Mouse (Mus musculus) embryonic facial prominence, embryonic 14.5 days (tissue): ENCODE measurements at regions not wholly inside any gene's neighbourhood (a gene's known extent, or its start where the extent isn't known, plus 50 kb on each side); places are given as distances from the start of the nearest gene placed in this dataset.

Source experiments
- ATAC-seq: fragments of 200-750 bp; cut with Nextera tagmentation; 2 replicates; pipeline ENCODE4 v1.8.0; 2017; ENCODE audit warnings: low read depth, moderate number of reproducible peaks, moderate TSS enrichment
- DNase-seq: peaks from one replicate; pipeline ENCODE4 v3.0.0-alpha.2; 2015; ENCODE audit warnings: low spot score
- H3K27ac ChIP-seq: fragments of 300-500 bp; sonication (generic); replicated peaks from 2 replicates; pipeline ENCODE4 v1.5.1; 2014; ENCODE audit warnings: low read depth, mild to moderate bottlenecking, low read length, moderate library complexity
- H3K27me3 ChIP-seq: fragments of 300-500 bp; sonication (generic); replicated peaks from 2 replicates; pipeline ENCODE4 v1.6.1; 2014; ENCODE audit warnings: low read length; ENCODE audit not compliant: control insufficient read depth, insufficient read depth
- H3K36me3 ChIP-seq: fragments of 300-500 bp; sonication (generic); 2 replicates; pipeline ENCODE4 v1.6.1; 2014; ENCODE audit warnings: low read length, mixed read lengths; ENCODE audit not compliant: control insufficient read depth, insufficient read depth
- H3K4me1 ChIP-seq: fragments of 300-500 bp; sonication (generic); 2 replicates; pipeline ENCODE4 v1.6.1; 2014; ENCODE audit warnings: antibody characterized with exemption, low read length; ENCODE audit not compliant: control insufficient read depth, insufficient read depth
- H3K4me2 ChIP-seq: fragments of 300-500 bp; sonication (generic); 2 replicates; pipeline ENCODE4 v1.6.1; 2014; ENCODE audit warnings: low read depth, mild to moderate bottlenecking, low read length, moderate library complexity, mixed read lengths
- H3K4me3 ChIP-seq: fragments of 300-500 bp; sonication (generic); 2 replicates; pipeline ENCODE4 v1.5.1; 2014; ENCODE audit warnings: low read depth, mild to moderate bottlenecking, low read length
- H3K9ac ChIP-seq: fragments of 300-500 bp; sonication (generic); 2 replicates; pipeline ENCODE4 v1.6.1; 2014; ENCODE audit warnings: low read depth, mild to moderate bottlenecking, low read length, moderate library complexity, mixed read lengths
- H3K9me3 ChIP-seq: fragments of 300-500 bp; sonication (generic); 2 replicates; pipeline ENCODE4 v1.6.1; 2016; ENCODE audit warnings: low read length; ENCODE audit not compliant: control insufficient read depth
- WGBS: fragments of 180-500 bp; shearing (Covaris S2); extraction: QIAGEN DNeasy Blood & Tissue Kit; methylation state at CpG from one replicate; pipeline ENCODE4 v1.1.7; 2014; 5-methylcytosine and 5-hydroxymethylcytosine counted together

GRCm38 (mm10) chr7:40214395-40214794 is 683.7 kb upstream of the Vstm2b start:
- no peak overlapping the region for H3K9ac ChIP-seq
- DNase-seq (no peak), ATAC-seq (no peak)
- no peaks in the 10 kb centered on the region for H3K36me3 ChIP-seq
- H3K27me3 ChIP-seq = no peaks in the 10 kb centered on the region
- no peaks in the 10 kb centered on the region for H3K9me3 ChIP-seq
- no peak overlapping the region for H3K4me2 ChIP-seq
- H3K27ac ChIP-seq = no peak overlapping the region
- H3K4me3 ChIP-seq = no peak overlapping the region
- H3K4me1 ChIP-seq = no peaks in the 10 kb centered on the region
- WGBS = 55% methylated on average over 4 of the region's 4 CpGs

GRCm38 (mm10) chr7:40215271-40215670 is 682.9 kb upstream of the Vstm2b start:
- no peak for ATAC-seq
- Histone ChIP-seq H3K4me1 (no peaks in the 10 kb centered on the region), H3K9ac (no peak overlapping the region), H3K27ac (no peak overlapping the region), H3K9me3 (no peaks in the 10 kb centered on the region), H3K27me3 (no peaks in the 10 kb centered on the region), H3K4me3 (no peak overlapping the region), H3K36me3 (no peaks in the 10 kb centered on the region), H3K4me2 (no peak overlapping the region)
- 74% methylated on average over 2 of the region's 2 CpGs for WGBS
- DNase-seq = no peak

GRCm38 (mm10) chr7:40220549-40220948 is 677.6 kb upstream of the Vstm2b start:
- H3K9ac ChIP-seq = no peak overlapping the region
- H3K4me1 ChIP-seq = no peaks in the 10 kb centered on the region
- no peak overlapping the region for H3K4me2 ChIP-seq
- ATAC-seq (no peak), DNase-seq (no peak)
- no peak overlapping the region for H3K4me3 ChIP-seq
- H3K9me3 ChIP-seq = no peaks in the 10 kb centered on the region
- no peak overlapping the region for H3K27ac ChIP-seq
- H3K36me3 ChIP-seq = no peaks in the 10 kb centered on the region
- 83% methylated on average over 4 of the region's 4 CpGs for WGBS
- H3K27me3 ChIP-seq = no peaks in the 10 kb centered on the region

- H3K4me3 ChIP-seq = no peak overlapping the region
- ATAC-seq (no peak), DNase-seq (no peak)
- no peak overlapping the region for H3K9ac ChIP-seq
- WGBS = 90% methylated on average over 8 of the region's 8 CpGs
- no peak overlapping the region for H3K4me2 ChIP-seq
- no peaks in the 10 kb centered on the region for H3K27me3 ChIP-seq
- H3K27ac ChIP-seq = no peak overlapping the region
- H3K36me3 ChIP-seq = no peaks in the 10 kb centered on the region
- H3K9me3 ChIP-seq = no peaks in the 10 kb centered on the region
- no peaks in the 10 kb centered on the region for H3K4me1 ChIP-seq
Observed at GRCm38 (mm10) chr7:40245188-40245587, 652.9 kb upstream of the Vstm2b start.

GRCm38 (mm10) chr7:40248521-40248920 is 649.6 kb upstream of the Vstm2b start:
- no peak overlapping the region for H3K9ac ChIP-seq
- no peaks in the 10 kb centered on the region for H3K4me1 ChIP-seq
- ATAC-seq (no peak), DNase-seq (no peak)
- H3K9me3 ChIP-seq = no peaks in the 10 kb centered on the region
- H3K27me3 ChIP-seq = no peaks in the 10 kb centered on the region
- H3K4me2 ChIP-seq = no peak overlapping the region
- H3K4me3 ChIP-seq = no peak overlapping the region
- WGBS = 72% methylated on average over 2 of the region's 2 CpGs
- H3K27ac ChIP-seq = no peak overlapping the region
- H3K36me3 ChIP-seq = no peaks in the 10 kb centered on the region

GRCm38 (mm10) chr7:40253486-40253885 is 644.6 kb upstream of the Vstm2b start:
- 64% methylated on average over 2 of the region's 2 CpGs for WGBS
- Histone ChIP-seq H3K27me3 (no peaks in the 10 kb centered on the region), H3K27ac (no peak overlapping the region), H3K4me2 (no peak overlapping the region), H3K36me3 (no peaks in the 10 kb centered on the region), H3K9ac (no peak overlapping the region), H3K4me1 (no peaks in the 10 kb centered on the region), H3K4me3 (no peak overlapping the region), H3K9me3 (no peaks in the 10 kb centered on the region)
- ATAC-seq = no peak
- no peak for DNase-seq

- ATAC-seq (no peak), DNase-seq (no peak)
- no peak overlapping the region for H3K4me2 ChIP-seq
- no peak overlapping the region for H3K27ac ChIP-seq
- H3K27me3 ChIP-seq = no peaks in the 10 kb centered on the region
- H3K9me3 ChIP-seq = no peaks in the 10 kb centered on the region
- no peaks in the 10 kb centered on the region for H3K36me3 ChIP-seq
- 72% methylated on average over 1 of the region's 1 CpGs for WGBS
- H3K4me3 ChIP-seq = no peak overlapping the region
- H3K4me1 ChIP-seq = no peaks in the 10 kb centered on the region
- no peak overlapping the region for H3K9ac ChIP-seq
Observed at GRCm38 (mm10) chr7:40257733-40258376, 640.3 kb upstream of the Vstm2b start.

GRCm38 (mm10) chr7:40258377-40258739 is 639.8 kb upstream of the Vstm2b start:
- 47% methylated on average over 6 of the region's 6 CpGs for WGBS
- DNase-seq (peak; percentile 69), ATAC-seq (0 out of 2 replicates have a peak, but pooled peaks have one; percentile 18)

GRCm38 (mm10) chr7:40273459-40274072 is 624.6 kb upstream of the Vstm2b start:
- ATAC-seq = no peak
- Histone ChIP-seq H3K9ac (no peak overlapping the region), H3K4me2 (no peak overlapping the region), H3K27ac (no peak overlapping the region), H3K9me3 (no peaks in the 10 kb centered on the region), H3K27me3 (no peaks in the 10 kb centered on the region), H3K4me1 (peaks cover 5% of the 10 kb centered on the region), H3K4me3 (no peak overlapping the region), H3K36me3 (no peaks in the 10 kb centered on the region)
- peak; percentile 58 for DNase-seq
- 19% methylated on average over 2 of the region's 2 CpGs for WGBS

More at GRCm38 (mm10) chr7:40258377-40258739, 639.8 kb upstream of the Vstm2b start:
- no peaks in the 10 kb centered on the region for H3K4me1 ChIP-seq
- H3K27me3 ChIP-seq = no peaks in the 10 kb centered on the region
- H3K27ac ChIP-seq = no peak overlapping the region
- H3K9me3 ChIP-seq = no peaks in the 10 kb centered on the region
- H3K9ac ChIP-seq = no peak overlapping the region
- H3K36me3 ChIP-seq = no peaks in the 10 kb centered on the region
- H3K4me3 ChIP-seq = no peak overlapping the region
- H3K4me2 ChIP-seq = no peak overlapping the region
